Mouse (Mus musculus): ENCODE data around the gene Sept9.

DNA sequence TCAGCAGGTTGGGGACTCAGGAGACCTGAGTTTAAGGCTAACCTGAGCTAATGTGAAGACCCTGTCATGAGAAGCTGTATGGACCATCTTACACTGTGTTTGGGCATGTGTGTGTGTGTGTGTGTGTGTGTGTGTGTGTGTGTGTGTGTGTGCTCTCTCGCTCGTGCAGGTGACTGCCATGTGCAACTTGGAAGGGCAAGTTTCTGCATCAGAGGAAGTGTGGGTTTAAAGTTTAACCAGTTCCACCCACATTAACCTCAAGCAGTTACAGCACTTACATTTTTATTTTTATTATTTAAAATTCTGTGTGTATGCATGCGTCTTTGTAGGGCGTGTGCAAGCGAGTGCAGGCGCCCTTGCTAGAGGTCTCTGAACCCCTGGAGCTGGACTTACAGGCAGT, 100.3 kb downstream of the Sept9 start:
- no peak for TF ChIP-seq CTCF (IDR thresholded peaks at IDR 0.05; ENCODE audit: control insufficient read depth, insufficient read depth, insufficient replicate concordance, low read depth, low read length)
- TF ChIP-seq POLR2A (IDR thresholded peaks at IDR 0.05; ENCODE audit: control insufficient read depth, low read depth, low read length): no peak
